Mouse (Mus musculus) limb, embryonic 14.5 days (tissue): ENCODE data around the gene Csf1. TPM values are rescaled to one million over a fixed set of nuclear protein-coding genes. Genes with fewer than 3 reads are reported as not detected.
A peak's percentile ranks its signal among the peaks of the same experiment; 100 is the strongest.

Experiments
- ATAC-seq: fragments of 200-750 bp; cut with Nextera tagmentation; 2 replicates; pipeline ENCODE4 v1.8.0; 2017; ENCODE audit warnings: low read depth, moderate number of reproducible peaks, moderate TSS enrichment; ENCODE audit not compliant: low FRiP score
- DNase-seq: peaks from one replicate; pipeline ENCODE4 v3.0.0-alpha.2; 2015; ENCODE audit warnings: low spot score
- H3K27ac ChIP-seq: fragments of 300-500 bp; sonication (generic); replicated peaks from 2 replicates; pipeline ENCODE4 v1.5.1; 2014; ENCODE audit warnings: low read depth, mild to moderate bottlenecking, low read length, moderate library complexity, mixed read lengths
- H3K27me3 ChIP-seq: fragments of 300-500 bp; sonication (generic); 2 replicates; pipeline ENCODE4 v1.6.1; 2014; ENCODE audit warnings: low read length, mixed read lengths; ENCODE audit not compliant: control insufficient read depth, insufficient read depth
- H3K36me3 ChIP-seq: fragments of 300-500 bp; sonication (generic); 2 replicates; pipeline ENCODE4 v1.6.1; 2014; ENCODE audit warnings: mild to moderate bottlenecking, low read length, moderate library complexity, mixed read lengths; ENCODE audit not compliant: control insufficient read depth, insufficient read depth
- H3K4me1 ChIP-seq: fragments of 300-500 bp; sonication (generic); 2 replicates; pipeline ENCODE4 v1.6.1; 2014; ENCODE audit warnings: antibody characterized with exemption, low read length, mixed read lengths; ENCODE audit not compliant: control insufficient read depth, insufficient read depth
- H3K4me2 ChIP-seq: fragments of 300-500 bp; sonication (generic); replicated peaks from 2 replicates; pipeline ENCODE4 v1.6.1; 2014; ENCODE audit warnings: low read depth, mild to moderate bottlenecking, low read length, moderate library complexity; ENCODE audit not compliant: severe bottlenecking
- H3K4me3 ChIP-seq: fragments of 300-500 bp; sonication (generic); replicated peaks from 2 replicates; pipeline ENCODE4 v1.5.1; 2014; ENCODE audit warnings: low read length
- H3K9ac ChIP-seq: fragments of 300-500 bp; sonication (generic); 2 replicates; pipeline ENCODE4 v1.6.1; 2014; ENCODE audit warnings: mild to moderate bottlenecking, low read depth, low read length, moderate library complexity; ENCODE audit not compliant: severe bottlenecking
- H3K9me3 ChIP-seq: fragments of 300-500 bp; sonication (generic); 2 replicates; pipeline ENCODE4 v1.6.1; 2016; ENCODE audit warnings: low read length; ENCODE audit not compliant: control insufficient read depth
- POLR2A ChIP-seq: fragments of 200-500 bp; IDR thresholded peaks from 2 replicates; pipeline ENCODE4 v1.8.0; 2012; ENCODE audit warnings: inconsistent platforms, mild to moderate bottlenecking, moderate library complexity, borderline replicate concordance; ENCODE audit not compliant: insufficient read depth, insufficient read length; ENCODE audit errors: extremely low read depth
- WGBS: fragments of 180-500 bp; shearing (Covaris S2); extraction: QIAGEN DNeasy Blood & Tissue Kit; methylation state at CpG from one replicate; pipeline ENCODE4 v1.1.7; 2014; 5-methylcytosine and 5-hydroxymethylcytosine counted together
- polyA plus RNA-seq, 2 experiments: library from polyadenylated mRNA; depleted of rRNA in 1 of 2; stranded (reverse) in 1 of 2; unstranded in 1 of 2; fragments of >200 nt; fragmentation: Nextera tagmentation in 1 of 2; extraction: Ambion mirVana in 1 of 2; gene quantifications; 2 replicates each; pipeline versions ENCODE4 v1.2.1 to v1.2.3; 2012 to 2014

Csf1 gene
- polyA plus RNA-seq, 2 experiments: 12.7 to 14.9 TPM

GRCm38 (mm10) chr3:107733329-107733728, 26.9 kb downstream of the Csf1 start:
- Histone ChIP-seq H3K36me3 (no peaks in the 10 kb centered on the region), H3K9me3 (no peaks in the 10 kb centered on the region), H3K9ac (no peak overlapping the region), H3K27ac (no peak overlapping the region), H3K4me1 (peaks cover 6% of the 10 kb centered on the region; the same call in 1 of the 2 replicates), H3K27me3 (no peaks in the 10 kb centered on the region), H3K4me3 (no peak overlapping the region), H3K4me2 (no peak overlapping the region)
- WGBS: 96% methylated on average over 1 of the region's 1 CpGs
- DNase-seq (no peak), ATAC-seq (no peak)
- TF ChIP-seq POLR2A: no peak

GRCm38 (mm10) chr3:107730236-107730635, 30.0 kb downstream of the Csf1 start:
- no peaks in the 10 kb centered on the region for H3K27me3 ChIP-seq
- WGBS: 12% methylated on average over 2 of the region's 2 CpGs
- H3K4me1 ChIP-seq: no peaks in the 10 kb centered on the region
- H3K9ac ChIP-seq: no peak overlapping the region
- H3K9me3 ChIP-seq: no peaks in the 10 kb centered on the region
- DNase-seq: peak; percentile 45
- no peak overlapping the region for H3K27ac ChIP-seq
- H3K36me3 ChIP-seq: no peaks in the 10 kb centered on the region
- no peak overlapping the region for H3K4me2 ChIP-seq
- H3K4me3 ChIP-seq: no peak overlapping the region
- TF ChIP-seq POLR2A: no peak
- ATAC-seq: 0 out of 2 replicates have a peak, but pooled peaks have one; percentile 41

GRCm38 (mm10) chr3:107728509-107728908, 31.8 kb downstream of the Csf1 start:
- Histone ChIP-seq H3K9ac (no peak overlapping the region), H3K36me3 (no peaks in the 10 kb centered on the region), H3K9me3 (no peaks in the 10 kb centered on the region), H3K4me2 (no peak overlapping the region), H3K4me1 (no peaks in the 10 kb centered on the region), H3K4me3 (no peak overlapping the region), H3K27me3 (no peaks in the 10 kb centered on the region), H3K27ac (no peak overlapping the region)
- DNase-seq (no peak), ATAC-seq (no peak)
- WGBS: 30% methylated on average over 1 of the region's 1 CpGs
- no peak for TF ChIP-seq POLR2A

- ATAC-seq: no peak
- no peaks in the 10 kb centered on the region for H3K9me3 ChIP-seq
- H3K36me3 ChIP-seq: no peaks in the 10 kb centered on the region
- TF ChIP-seq POLR2A: no peak
- DNase-seq: no peak
- H3K27me3 ChIP-seq: no peaks in the 10 kb centered on the region
- H3K4me1 ChIP-seq: peaks cover 6% of the 10 kb centered on the region; the same call in 1 of the 2 replicates
- whole genome bisulfite sequencing: 86% methylated on average over 1 of the region's 1 CpGs
- no peak overlapping the region for H3K4me2 ChIP-seq
- no peak overlapping the region for H3K4me3 ChIP-seq
- no peak overlapping the region for H3K27ac ChIP-seq
- H3K9ac ChIP-seq: no peak overlapping the region
Observed at GRCm38 (mm10) chr3:107715971-107716370, 44.3 kb downstream of the Csf1 start.

- Histone ChIP-seq H3K27ac (peak overlapping the region; percentile 26; the same call in 1 of the 2 replicates), H3K4me3 (no peak overlapping the region), H3K27me3 (no peaks in the 10 kb centered on the region), H3K36me3 (no peaks in the 10 kb centered on the region), H3K9ac (no peak overlapping the region), H3K4me1 (peaks cover 6% of the 10 kb centered on the region; the same call in 1 of the 2 replicates), H3K9me3 (no peaks in the 10 kb centered on the region), H3K4me2 (no peak overlapping the region)
- DNase-seq (peak; percentile 9), ATAC-seq (peak; percentile 41; the same call in 1 of the 2 replicates)
- WGBS: 26% methylated on average over 5 of the region's 5 CpGs
- no peak for TF ChIP-seq POLR2A
Observed at GRCm38 (mm10) chr3:107714276-107714933, 45.9 kb downstream of the Csf1 start.

- no peak overlapping the region for H3K27ac ChIP-seq
- H3K4me3 ChIP-seq: no peak overlapping the region
- no peak overlapping the region for H3K9ac ChIP-seq
- peaks cover 6% of the 10 kb centered on the region; the same call in 1 of the 2 replicates for H3K4me1 ChIP-seq
- ATAC-seq (no peak), DNase-seq (no peak)
- H3K36me3 ChIP-seq: no peaks in the 10 kb centered on the region
- H3K9me3 ChIP-seq: no peaks in the 10 kb centered on the region
- H3K27me3 ChIP-seq: no peaks in the 10 kb centered on the region
- no peak for TF ChIP-seq POLR2A
- WGBS: 29% methylated on average over 3 of the region's 3 CpGs
- H3K4me2 ChIP-seq: no peak overlapping the region
Observed at GRCm38 (mm10) chr3:107712081-107712480, 48.2 kb downstream of the Csf1 start.
